18 mouse cellular contexts compared by ENCODE assay signal in the genomic region with DNA sequence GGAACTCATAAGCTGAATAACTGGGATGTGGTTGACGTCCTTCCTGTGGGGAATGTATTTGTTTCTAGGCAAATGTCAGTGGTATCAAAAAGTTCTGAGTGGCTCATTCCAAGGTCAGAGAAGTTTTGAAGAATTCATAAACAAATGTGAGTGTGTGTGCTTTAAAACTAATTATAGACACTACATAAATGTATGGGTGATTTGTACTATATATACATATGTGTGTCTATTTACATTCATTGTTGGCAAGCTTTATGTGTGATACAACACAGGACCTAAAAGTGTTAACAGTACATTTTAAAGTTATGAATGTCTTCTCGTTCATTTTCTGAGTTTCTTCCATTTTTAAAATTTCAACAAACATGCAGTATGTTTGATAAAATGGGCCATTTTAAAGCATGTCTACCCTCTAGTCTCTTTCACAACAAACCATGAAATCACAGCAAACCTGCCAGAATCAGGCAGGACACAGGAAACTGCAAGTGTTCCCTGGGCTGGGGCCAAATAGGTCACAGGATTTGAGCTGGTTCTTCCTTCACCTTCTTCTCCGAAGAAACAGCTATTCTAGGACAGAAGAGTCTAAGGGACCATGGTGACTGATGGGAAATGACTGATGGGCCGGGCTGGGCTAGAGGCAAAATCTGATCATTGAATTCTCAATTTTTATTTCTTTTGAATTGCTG.
A peak's percentile ranks its signal among the peaks of the same experiment; 100 is the strongest.
DNase-seq lines count a peak whose midpoint lies in the region; ATAC-seq and TF ChIP-seq lines count a peak whose summit lies in the region.
"Had no signal": no experiment of that assay in that cellular context is flagged by ENCODE, and none has a peak within 500 bp of the region (broad histone marks: within the 10 kb centered on the region; RNA-seq: fewer than 3 reads in every experiment).

No protein-coding gene starts in this region.

- H3K27ac ChIP-seq in liver, adult 2 months (replicated peaks; ENCODE audit: insufficient read depth, low read depth, low read length), result no peak overlapping the region
- no peak overlapping the region for H3K27ac ChIP-seq in liver, embryonic 12.5 days
- H3K27ac ChIP-seq: heart, embryonic 15.5 days; hindbrain, embryonic 14.5 days; kidney, postnatal 0 days; limb, embryonic 12.5 days; liver, embryonic 15.5 days; macrophage; midbrain, embryonic 13.5 days had no signal

- DNase-seq in adrenal gland, adult 8-10 months, result peak; percentile 1
- DNase-seq in adrenal gland, postnatal 4 days (ENCODE audit: low spot score in 2 of 2), result no peak
- DNase-seq in liver, adult 2 months (ENCODE audit: extremely low read depth, low read depth, low spot score), result peak; percentile 17
- DNase-seq in brain, adult 2 months (ENCODE audit: low read depth, low spot score), result peak; percentile 94
- peak; percentile 86 for DNase-seq in cerebellum, postnatal 10 days
- no peak for DNase-seq in spleen, adult 18-20 months

- no peaks in the 10 kb centered on the region for H3K79me2 ChIP-seq in liver, adult 2 months (ENCODE audit: control insufficient read depth, insufficient read depth, low read length)

- 65% methylated on average over 4 of the region's 4 CpGs for WGBS in liver, adult 2 months
- WGBS in liver, embryonic 12.5 days (ENCODE audit: insufficient replicate concordance), result 64% methylated on average over 4 of the region's 4 CpGs

- TF ChIP-seq POLR2A in liver, adult 2 months (IDR thresholded peaks at IDR 0.05; ENCODE audit: extremely low read depth, insufficient read depth, low read length), result no peak

- no peak for ATAC-seq in liver, embryonic 12.5 days
- ATAC-seq in CD4-positive, CD25-positive, alpha-beta regulatory T cell, adult 4 months, result no peak
- ATAC-seq: forebrain, embryonic 16.5 days; intestine, embryonic 16.5 days; midbrain, embryonic 13.5 days had no signal

- no peaks in the 10 kb centered on the region for H3K4me1 ChIP-seq in liver, adult 2 months (ENCODE audit: control insufficient read depth, insufficient read depth, low read length)
- H3K4me1 ChIP-seq in liver, embryonic 12.5 days, result no peaks in the 10 kb centered on the region
- H3K4me1 ChIP-seq: heart, embryonic 15.5 days; limb, embryonic 12.5 days; liver, embryonic 15.5 days had no signal

- no peaks in the 10 kb centered on the region for H3K9me3 ChIP-seq in liver, embryonic 12.5 days (replicated peaks)
- H3K9me3 ChIP-seq: heart, embryonic 15.5 days; limb, embryonic 12.5 days; liver, embryonic 15.5 days; midbrain, embryonic 13.5 days had no signal

- no peak overlapping the region for H3K4me3 ChIP-seq in liver, adult 2 months (ENCODE audit: insufficient read depth, low read depth, low read length)
- H3K4me3 ChIP-seq in liver, embryonic 12.5 days, result no peak overlapping the region
- H3K4me3 ChIP-seq: heart, embryonic 15.5 days; limb, embryonic 12.5 days; liver, embryonic 15.5 days; midbrain, embryonic 13.5 days had no signal

- H3K4me2 ChIP-seq in liver, embryonic 12.5 days, result no peak overlapping the region
- H3K4me2 ChIP-seq: heart, embryonic 15.5 days; hindbrain, embryonic 14.5 days; limb, embryonic 12.5 days; liver, embryonic 15.5 days; midbrain, embryonic 13.5 days had no signal

- no peaks in the 10 kb centered on the region for H3K27me3 ChIP-seq in liver, adult 2 months (ENCODE audit: control insufficient read depth, insufficient read depth, low read length)
- H3K27me3 ChIP-seq in liver, embryonic 12.5 days (replicated peaks), result no peaks in the 10 kb centered on the region
- H3K27me3 ChIP-seq: CH12.LX; heart, embryonic 15.5 days; limb, embryonic 12.5 days; liver, embryonic 15.5 days; midbrain, embryonic 13.5 days had no signal

- no peaks in the 10 kb centered on the region for H3K36me3 ChIP-seq in liver, adult 2 months (ENCODE audit: control insufficient read depth, insufficient read depth, low read length)
- H3K36me3 ChIP-seq in liver, embryonic 12.5 days, result no peaks in the 10 kb centered on the region
- H3K36me3 ChIP-seq: heart, embryonic 15.5 days; limb, embryonic 12.5 days; liver, embryonic 15.5 days; midbrain, embryonic 13.5 days had no signal

- no peak overlapping the region for H3K9ac ChIP-seq in liver, adult 2 months (ENCODE audit: low read depth, low read length)
- H3K9ac ChIP-seq in liver, embryonic 12.5 days, result no peak overlapping the region
- H3K9ac ChIP-seq: heart, embryonic 15.5 days; hindbrain, embryonic 14.5 days; limb, embryonic 12.5 days; liver, embryonic 15.5 days; midbrain, embryonic 13.5 days had no signal

- no peak for TF ChIP-seq CTCF in liver, adult 2 months (IDR thresholded peaks at IDR 0.05; ENCODE audit: low read depth, low read length)

Comparison
In these comparisons a context has a peak if more than half of its experiments do, and no peak if none do; other contexts are left out.
1. DNase-seq: peak in adrenal gland, adult 8-10 months (single experiment), liver, adult 2 months (single experiment), brain, adult 2 months (single experiment) and cerebellum, postnatal 10 days (2 of 2); none in adrenal gland, postnatal 4 days (0 of 2) and spleen, adult 18-20 months (0 of 2).